Mouse (Mus musculus) mouse trophoblast stem cell (cell line): ENCODE data around the gene Dapk3.

Experiments used
- in situ Hi-C, 2 experiments: fragments of 300-500 bp; cut with MseI, MboI; formaldehyde crosslinking; loops; 2 replicates in 1 of 2; 3 replicates in 1 of 2; pipeline ENCODE4 v1.15.1; 2025

Dapk3 gene

DNA sequence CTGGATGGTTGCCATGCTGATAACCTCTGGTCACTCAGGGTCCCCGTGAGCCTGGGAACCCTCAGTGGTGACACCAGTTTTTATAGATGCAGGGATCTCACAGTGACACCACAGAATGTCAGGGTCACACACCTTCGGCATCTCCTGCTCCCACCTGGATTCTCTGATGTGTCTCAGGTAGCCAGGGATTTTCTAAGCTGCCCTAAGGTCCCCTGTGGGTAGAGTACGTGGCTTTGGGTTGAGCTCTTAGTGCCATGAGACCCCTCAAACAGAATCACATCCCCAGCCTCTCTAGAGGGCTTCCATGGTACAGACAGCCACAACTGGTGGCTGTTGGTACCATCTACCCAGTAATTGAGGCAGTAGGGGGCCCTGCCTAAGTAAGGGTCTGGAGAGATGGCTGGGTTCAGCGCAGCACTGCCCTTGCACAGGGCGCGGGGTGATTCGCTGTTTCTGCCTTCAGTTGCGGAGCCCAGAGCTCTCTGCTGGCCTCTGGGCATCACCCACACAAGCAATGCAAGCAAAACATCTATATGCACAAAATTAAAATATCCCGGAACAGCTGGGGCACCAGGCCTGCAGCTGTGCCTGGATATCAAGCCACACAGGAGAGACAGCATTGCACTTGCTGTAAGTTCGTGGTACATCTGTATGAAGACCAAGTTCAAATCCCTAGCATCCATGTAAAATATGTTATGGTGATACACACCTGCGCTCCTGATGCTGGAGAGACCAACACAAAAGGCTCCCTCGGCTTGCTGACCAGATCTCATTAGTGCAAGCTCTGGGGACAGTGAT, 53.9 kb downstream of the Dapk3 start:
- in situ Hi-C loops = no loop called here

DNA sequence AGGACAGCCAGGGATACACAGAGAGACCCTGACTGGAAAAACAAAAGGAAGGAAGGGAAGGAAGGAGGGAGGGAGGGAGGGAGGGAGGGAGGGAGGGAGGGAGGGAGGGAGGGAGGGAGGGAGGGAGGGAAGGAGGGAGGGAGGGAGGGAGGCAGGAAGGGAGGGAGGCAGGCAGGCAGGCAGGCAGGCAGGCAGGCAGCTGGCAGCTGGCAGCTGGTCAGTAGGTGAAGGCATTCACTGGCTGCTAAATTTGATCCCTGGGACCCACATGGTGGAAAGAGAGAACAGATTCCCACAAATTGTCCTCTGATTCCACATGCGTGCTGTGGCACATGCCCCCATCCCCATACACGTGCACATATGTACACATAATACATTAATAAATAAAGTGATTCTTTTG, 55.8 kb downstream of the Dapk3 start:
- in situ Hi-C loops = no loop called here

DNA sequence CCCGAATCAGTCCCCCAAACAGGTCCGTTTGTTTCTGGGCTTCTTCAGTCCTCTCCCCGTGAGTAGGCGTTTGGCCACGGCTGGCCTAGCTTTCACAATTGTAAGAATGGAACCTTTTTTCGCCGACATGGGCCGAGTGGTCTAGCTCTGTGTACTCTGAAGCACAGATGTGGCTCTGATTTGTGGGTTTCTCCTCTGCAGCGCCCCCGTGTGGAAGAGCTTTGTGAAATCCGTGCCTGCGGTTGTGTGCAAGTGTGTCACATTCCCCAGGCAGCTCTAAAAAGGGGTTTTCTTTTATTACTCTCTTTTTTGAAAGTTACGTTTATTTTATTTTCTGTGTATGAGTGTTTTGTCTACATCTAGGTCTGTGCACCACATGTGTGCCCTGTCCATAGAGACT, 58.1 kb downstream of the Dapk3 start:
- in situ Hi-C loops = no loop called here

DNA sequence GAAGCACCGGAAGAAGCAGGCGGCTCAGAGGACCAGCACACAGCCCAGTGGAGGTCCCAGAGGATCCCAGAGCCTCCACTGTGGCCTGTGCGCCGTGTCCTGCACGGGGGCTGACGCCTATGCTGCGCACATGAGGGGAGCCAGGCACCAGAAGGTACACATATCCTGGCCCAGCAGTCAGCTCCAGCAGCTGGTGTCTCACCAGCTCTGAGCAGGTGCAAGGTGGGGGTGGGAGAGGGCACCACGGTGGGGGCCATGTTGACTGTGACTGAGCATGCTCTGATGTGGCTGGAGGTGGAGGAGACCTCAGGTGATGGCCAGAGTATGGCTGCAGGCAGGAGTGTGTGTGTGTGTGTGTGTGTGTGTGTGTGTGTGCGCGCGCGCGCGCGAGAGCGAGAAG, 59.2 kb downstream of the Dapk3 start:
- in situ Hi-C loops = no loop called here
